Mouse (Mus musculus) embryo, embryonic 9.5 days (tissue): ENCODE results near the gene Map1lc3a.

ENCODE experiments used
- DNase-seq: peaks from one replicate; pipeline ENCODE4 v3.0.0-alpha.2; 2017; ENCODE audit errors: extremely low spot score

The Map1lc3a gene

GRCm38 (mm10) chr2:155285744-155286143 is 9.6 kb downstream of the Map1lc3a start:
- DNase-seq = no peak

GRCm38 (mm10) chr2:155287456-155288250 is 11.6 kb downstream of the Map1lc3a start:
- DNase-seq = no peak

GRCm38 (mm10) chr2:155290066-155290465 is 14.0 kb downstream of the Map1lc3a start:
- DNase-seq = no peak

- DNase-seq = no peak
Observed at GRCm38 (mm10) chr2:155293382-155293781, 17.3 kb downstream of the Map1lc3a start.

- DNase-seq = no peak
Observed at GRCm38 (mm10) chr2:155293946-155294345, 17.8 kb downstream of the Map1lc3a start.

GRCm38 (mm10) chr2:155295453-155295852 is 19.4 kb downstream of the Map1lc3a start:
- DNase-seq = no peak

- DNase-seq = no peak
Observed at GRCm38 (mm10) chr2:155299563-155299962, 23.5 kb downstream of the Map1lc3a start.

GRCm38 (mm10) chr2:155308936-155309592 is 33.0 kb downstream of the Map1lc3a start:
- peak; percentile 47 for DNase-seq

GRCm38 (mm10) chr2:155313671-155314070 is 37.6 kb downstream of the Map1lc3a start:
- DNase-seq = peak; percentile 52

GRCm38 (mm10) chr2:155318618-155319017 is 42.5 kb downstream of the Map1lc3a start:
- DNase-seq = no peak

GRCm38 (mm10) chr2:155320596-155320995 is 44.5 kb downstream of the Map1lc3a start:
- DNase-seq = no peak

GRCm38 (mm10) chr2:155326001-155326400 is 49.9 kb downstream of the Map1lc3a start:
- DNase-seq = no peak
